Mouse (Mus musculus) forebrain, postnatal 0 days (tissue): ENCODE measurements around the gene Usp3. TPM values are rescaled to one million over a fixed set of nuclear protein-coding genes. Genes with fewer than 3 reads are reported as not detected.
A peak's percentile ranks its signal among the peaks of the same experiment; 100 is the strongest.

Experiments
- ATAC-seq: fragments of 200-750 bp; cut with Nextera tagmentation; 2 replicates; pipeline ENCODE4 v1.8.0; 2017; ENCODE audit warnings: mild to moderate bottlenecking, moderate library complexity
- DNase-seq: peaks from one replicate; pipeline ENCODE4 v3.0.0-alpha.2; 2015
- H3K27ac ChIP-seq: fragments of 300-500 bp; sonication (generic); 2 replicates; pipeline ENCODE4 v1.5.1; 2014; ENCODE audit warnings: low read depth, mild to moderate bottlenecking, antibody characterized with exemption, low read length, moderate library complexity, mixed read lengths
- H3K27me3 ChIP-seq: fragments of 300-500 bp; sonication (generic); 2 replicates; pipeline ENCODE4 v1.6.1; 2014; ENCODE audit warnings: mild to moderate bottlenecking, low read length, mixed read lengths; ENCODE audit not compliant: insufficient read depth
- H3K36me3 ChIP-seq: fragments of 300-500 bp; sonication (generic); 2 replicates; pipeline ENCODE4 v1.6.1; 2014; ENCODE audit warnings: mild to moderate bottlenecking, moderate library complexity; ENCODE audit not compliant: insufficient read depth
- H3K4me1 ChIP-seq: fragments of 300-500 bp; sonication (generic); 2 replicates; pipeline ENCODE4 v1.6.1; 2014; ENCODE audit warnings: antibody characterized with exemption; ENCODE audit not compliant: insufficient read depth
- H3K4me2 ChIP-seq: fragments of 300-500 bp; sonication (generic); 2 replicates; pipeline ENCODE4 v1.6.1; 2014; ENCODE audit warnings: low read depth, mild to moderate bottlenecking, moderate library complexity
- H3K4me3 ChIP-seq: fragments of 300-500 bp; sonication (generic); 2 replicates; pipeline ENCODE4 v1.5.1; 2014; ENCODE audit warnings: low read depth, low read length, mixed read lengths
- H3K9ac ChIP-seq: fragments of 300-500 bp; sonication (generic); 2 replicates; pipeline ENCODE4 v1.6.1; 2014; ENCODE audit warnings: mild to moderate bottlenecking
- H3K9me3 ChIP-seq: fragments of 300-500 bp; sonication (generic); 2 replicates; pipeline ENCODE4 v1.6.1; 2016; ENCODE audit warnings: low read length
- CTCF ChIP-seq: sonication (generic); IDR thresholded peaks from 2 replicates; pipeline ENCODE4 v1.5.1; 2016; ENCODE audit warnings: antibody characterized with exemption, control low read depth, low read depth
- WGBS: fragments of 180-500 bp; shearing (Covaris S2); extraction: QIAGEN DNeasy Blood & Tissue Kit; methylation state at CpG from one replicate; pipeline ENCODE4 v1.1.7; 2014; 5-methylcytosine and 5-hydroxymethylcytosine counted together
- polyA plus RNA-seq: library from polyadenylated mRNA; unstranded; fragments of >200 nt; fragmentation: Nextera tagmentation; extraction: Ambion mirVana; gene quantifications from 2 replicates; pipeline ENCODE4 v1.2.1, GENCODE M21; 2015
- total RNA-seq: library from RNA; depleted of rRNA; stranded (reverse); fragments of >200 nt; gene quantifications from 2 replicates; pipeline ENCODE4 v1.2.3, GENCODE M21; 2014; rRNA removed

Gene Usp3
- total and polyA plus RNA-seq, 2 experiments from 2014 or later, result 55.2 to 59.7 TPM

- Histone ChIP-seq H3K27me3 (no peaks in the 10 kb centered on the region), H3K36me3 (peaks cover 66% of the 10 kb centered on the region), H3K9ac (no peak overlapping the region), H3K4me3 (no peak overlapping the region), H3K9me3 (no peaks in the 10 kb centered on the region), H3K4me2 (no peak overlapping the region), H3K4me1 (no peaks in the 10 kb centered on the region), H3K27ac (no peak overlapping the region)
- ATAC-seq, result no peak
- WGBS, result 87% methylated on average over 4 of the region's 4 CpGs
- TF ChIP-seq CTCF, result no peak
- DNase-seq, result no peak
Observed at GRCm38 (mm10) chr9:66503879-66504411, 89.0 kb downstream of the Usp3 start.

DNA sequence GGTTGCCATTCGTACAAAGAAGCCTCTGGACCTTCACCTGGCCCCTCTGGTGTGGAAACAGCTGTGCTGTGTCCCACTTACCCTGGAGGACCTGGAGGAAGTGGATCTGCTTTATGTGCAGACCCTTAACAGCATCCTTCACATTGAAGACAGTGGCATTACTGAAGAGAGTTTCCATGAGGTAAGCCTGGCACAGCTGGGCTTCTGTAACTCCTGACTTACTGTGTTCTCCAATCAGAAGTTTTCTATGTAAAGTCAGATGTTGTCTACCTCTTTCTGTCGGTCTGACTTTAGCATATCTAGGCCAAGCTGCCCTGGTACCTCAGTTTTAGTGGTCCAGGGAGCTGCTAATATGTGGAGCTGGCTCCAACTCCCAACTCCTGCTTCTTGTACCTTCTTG, 91.7 kb downstream of the Usp3 start:
- Histone ChIP-seq H3K4me3 (no peak overlapping the region), H3K27ac (no peak overlapping the region), H3K9me3 (no peaks in the 10 kb centered on the region), H3K36me3 (peaks cover 69% of the 10 kb centered on the region), H3K27me3 (no peaks in the 10 kb centered on the region), H3K4me2 (no peak overlapping the region), H3K9ac (no peak overlapping the region), H3K4me1 (no peaks in the 10 kb centered on the region)
- ATAC-seq (no peak), DNase-seq (no peak)
- TF ChIP-seq CTCF, result no peak
- WGBS, result 61% methylated on average over 2 of the region's 2 CpGs

GRCm38 (mm10) chr9:66493992-66494391, 99.0 kb downstream of the Usp3 start:
- Histone ChIP-seq H3K27ac (no peak overlapping the region), H3K36me3 (peaks cover 83% of the 10 kb centered on the region), H3K4me1 (no peaks in the 10 kb centered on the region), H3K27me3 (no peaks in the 10 kb centered on the region), H3K4me3 (no peak overlapping the region), H3K9me3 (no peaks in the 10 kb centered on the region), H3K9ac (no peak overlapping the region), H3K4me2 (no peak overlapping the region)
- DNase-seq, result no peak
- no peak for ATAC-seq
- no peak for TF ChIP-seq CTCF

GRCm38 (mm10) chr9:66492361-66492760, 100.6 kb downstream of the Usp3 start:
- 89% methylated on average over 1 of the region's 1 CpGs for whole genome bisulfite sequencing
- no peak overlapping the region for H3K4me3 ChIP-seq
- no peak for ATAC-seq
- peaks cover 75% of the 10 kb centered on the region for H3K36me3 ChIP-seq
- H3K9me3 ChIP-seq, result no peaks in the 10 kb centered on the region
- no peaks in the 10 kb centered on the region for H3K4me1 ChIP-seq
- no peak overlapping the region for H3K4me2 ChIP-seq
- H3K27ac ChIP-seq, result no peak overlapping the region
- TF ChIP-seq CTCF, result no peak
- H3K27me3 ChIP-seq, result no peaks in the 10 kb centered on the region
- H3K9ac ChIP-seq, result no peak overlapping the region
- no peak for DNase-seq

DNA sequence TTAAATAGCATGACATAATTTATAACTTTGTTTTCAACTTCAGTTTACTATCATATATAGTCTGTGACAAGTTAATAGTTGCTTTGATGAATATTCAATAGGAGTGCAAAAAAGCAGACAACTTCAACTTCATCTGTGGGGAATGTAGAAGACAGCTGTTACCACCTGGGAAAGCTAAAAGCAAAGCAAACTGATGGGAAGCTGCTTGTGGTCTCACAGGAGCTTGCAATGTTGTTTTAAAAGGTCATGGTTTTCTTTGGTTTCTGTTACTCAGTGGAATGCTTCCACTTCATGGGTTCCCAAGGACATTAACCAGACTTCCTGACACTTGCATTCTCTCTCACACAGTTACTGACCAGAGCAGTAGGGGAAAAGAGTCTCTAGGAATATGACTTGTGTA, 104.2 kb downstream of the Usp3 start:
- no peak for ATAC-seq
- no peak overlapping the region for H3K4me3 ChIP-seq
- no peak overlapping the region for H3K9ac ChIP-seq
- H3K27ac ChIP-seq, result no peak overlapping the region
- H3K36me3 ChIP-seq, result peaks cover 75% of the 10 kb centered on the region
- TF ChIP-seq CTCF, result no peak
- no peaks in the 10 kb centered on the region for H3K4me1 ChIP-seq
- no peak for DNase-seq
- H3K4me2 ChIP-seq, result no peak overlapping the region
- no peaks in the 10 kb centered on the region for H3K27me3 ChIP-seq
- no peaks in the 10 kb centered on the region for H3K9me3 ChIP-seq

- no peak overlapping the region for H3K4me2 ChIP-seq
- DNase-seq, result no peak
- H3K27me3 ChIP-seq, result no peaks in the 10 kb centered on the region
- H3K36me3 ChIP-seq, result peaks cover 55% of the 10 kb centered on the region
- ATAC-seq, result no peak
- no peak overlapping the region for H3K4me3 ChIP-seq
- H3K4me1 ChIP-seq, result no peaks in the 10 kb centered on the region
- no peak overlapping the region for H3K27ac ChIP-seq
- H3K9ac ChIP-seq, result no peak overlapping the region
- WGBS, result 99% methylated on average over 3 of the region's 3 CpGs
- H3K9me3 ChIP-seq, result no peaks in the 10 kb centered on the region
- no peak for TF ChIP-seq CTCF
Observed at GRCm38 (mm10) chr9:66483429-66483828, 109.5 kb downstream of the Usp3 start.

DNA sequence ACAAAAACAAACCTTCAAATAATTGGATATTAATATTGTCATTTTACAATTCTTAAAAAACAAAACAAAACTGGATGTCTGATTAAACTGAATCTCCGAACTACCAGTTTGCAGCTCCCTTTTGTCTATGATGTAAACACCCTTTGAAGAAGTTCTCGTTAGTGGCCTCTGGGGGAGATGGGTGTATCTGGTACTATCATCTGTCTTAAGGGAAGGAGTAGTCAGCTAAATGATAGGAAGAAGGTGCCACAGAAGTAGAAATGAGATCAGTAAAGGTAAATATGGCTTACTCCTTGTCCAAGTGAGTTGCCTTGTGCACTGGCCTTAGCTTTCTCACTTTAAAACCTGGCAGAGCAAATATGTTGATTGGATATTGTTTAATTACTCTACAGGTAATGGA, 115.2 kb downstream of the Usp3 start:
- DNase-seq (no peak), ATAC-seq (no peak)
- WGBS, result 59% methylated on average over 2 of the region's 2 CpGs
- H3K9me3 ChIP-seq, result no peaks in the 10 kb centered on the region
- no peak for TF ChIP-seq CTCF
- no peak overlapping the region for H3K4me2 ChIP-seq
- no peaks in the 10 kb centered on the region for H3K27me3 ChIP-seq
- H3K27ac ChIP-seq, result no peak overlapping the region
- H3K9ac ChIP-seq, result no peak overlapping the region
- peaks cover 36% of the 10 kb centered on the region for H3K36me3 ChIP-seq
- H3K4me3 ChIP-seq, result no peak overlapping the region
- H3K4me1 ChIP-seq, result no peaks in the 10 kb centered on the region

DNA sequence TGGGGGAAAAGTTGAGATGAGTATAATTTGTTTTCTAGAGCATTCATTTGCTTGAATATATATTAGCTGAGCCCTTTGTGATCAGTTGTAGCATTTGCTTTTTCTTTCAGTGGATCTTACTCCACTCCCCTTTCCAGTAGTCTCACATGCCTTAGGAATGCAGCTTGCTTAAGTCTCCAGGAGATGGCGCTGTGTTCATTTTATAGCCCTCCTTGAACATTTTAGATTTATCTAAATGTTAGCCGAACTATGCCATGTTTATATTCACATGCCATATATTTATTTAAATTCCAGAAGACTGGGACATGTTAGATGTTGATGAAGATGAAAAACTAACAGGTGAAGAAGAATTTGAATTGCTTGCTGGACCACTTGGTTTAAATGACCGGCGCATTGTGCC, 127.9 kb downstream of the Usp3 start:
- ATAC-seq, result peak; percentile 38; the same call in 1 of the 2 replicates
- DNase-seq, result peak; percentile 62
- peak; percentile 73 for TF ChIP-seq CTCF
- Histone ChIP-seq H3K9ac (no peak overlapping the region), H3K4me3 (no peak overlapping the region), H3K27me3 (no peaks in the 10 kb centered on the region), H3K36me3 (peaks cover 49% of the 10 kb centered on the region), H3K9me3 (no peaks in the 10 kb centered on the region), H3K4me2 (no peak overlapping the region), H3K4me1 (no peaks in the 10 kb centered on the region), H3K27ac (no peak overlapping the region)
- 55% methylated on average over 4 of the region's 4 CpGs for WGBS

Other genes starting within 250 kb of the Usp3 start
- 89.8 and 107 TPM in 2 replicates for gene Herc1, start 242.7 kb downstream of the Usp3 start, total RNA-seq
- gene Herc1, start 242.7 kb downstream of the Usp3 start, polyA plus RNA-seq, result 16.4 and 27.3 TPM in 2 replicates
- gene Fbxl22, start 78.5 kb downstream of the Usp3 start, total RNA-seq, result 0.29 and 0.31 TPM in 2 replicates
- gene Fbxl22, start 78.5 kb downstream of the Usp3 start, polyA plus RNA-seq, result 0.29 and 0.48 TPM in 2 replicates
- 3.6 and 6.1 TPM in 2 replicates for gene Car12, start 120.5 kb upstream of the Usp3 start, total RNA-seq
- gene Car12, start 120.5 kb upstream of the Usp3 start, polyA plus RNA-seq, result 3.5 and 5.3 TPM in 2 replicates
- gene Aph1b, start 202.3 kb upstream of the Usp3 start, total RNA-seq, result 32.9 and 37.8 TPM in 2 replicates
- gene Aph1b, start 202.3 kb upstream of the Usp3 start, polyA plus RNA-seq, result 15.4 and 17.7 TPM in 2 replicates
- gene Gm10647, start 203.9 kb upstream of the Usp3 start, total RNA-seq, result 0.23 and 0.90 TPM in 2 replicates
- 0.33 TPM in 1 of 2 replicates, not detected in the other for gene Gm10647, start 203.9 kb upstream of the Usp3 start, polyA plus RNA-seq
- 1.0 and 2.2 TPM in 2 replicates for gene Aph1c, start 241.6 kb upstream of the Usp3 start, total RNA-seq
- 2.9 and 3.6 TPM in 2 replicates for gene Aph1c, start 241.6 kb upstream of the Usp3 start, polyA plus RNA-seq